Mouse (Mus musculus): ENCODE measurements around the gene Ncor1. TPM values are rescaled to one million over a fixed set of nuclear protein-coding genes. Genes with fewer than 3 reads are reported as not detected.
A peak's percentile ranks its signal among the peaks of the same experiment; 100 is the strongest.
"Not testable (repeated sequence)": the region's sequence is repeated elsewhere in the genome, so short reads cannot be mapped to it uniquely, and the experiment has no call there.

Ncor1 gene
- polyA plus RNA-seq, 1 experiment from 2014 or later, result 82.2 TPM

DNA sequence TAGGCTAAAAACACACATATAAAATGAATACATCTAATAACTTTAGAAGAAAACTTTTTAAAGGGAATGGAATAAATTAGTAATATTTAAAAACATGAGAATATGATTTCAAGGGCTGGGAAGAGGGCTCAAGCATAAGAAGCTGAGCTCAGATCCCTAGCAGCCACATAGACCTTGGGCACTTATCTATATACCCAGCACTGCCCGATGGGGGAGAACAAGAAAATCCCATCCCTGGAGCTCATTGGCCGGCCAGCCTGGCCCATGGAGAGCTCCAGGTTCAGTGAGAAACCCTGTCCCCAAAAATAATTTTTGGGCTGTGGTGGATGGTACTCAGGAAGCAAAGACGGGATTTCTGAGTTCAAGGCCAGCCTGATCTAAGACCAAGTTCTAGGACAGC lies 7.5 kb upstream of the Ncor1 start:
- H3K4me3 ChIP-seq (ENCODE audit: low read depth, low read length), result no peak overlapping the region
- TF ChIP-seq CTCF (IDR thresholded peaks at IDR 0.05; ENCODE audit: low read depth) (no peak), EP300 (optimal IDR thresholded peaks at IDR 0.05) (no peak)
- DNase-seq (ENCODE audit: low spot score) (no peak), ATAC-seq (ENCODE audit: low FRiP score, low TSS enrichment) (no peak)
- 91% methylated on average over 3 of the region's 3 CpGs for WGBS
- no peaks in the 10 kb centered on the region for H3K4me1 ChIP-seq (replicated peaks; ENCODE audit: control insufficient read depth, insufficient read depth)
- H3K4me2 ChIP-seq (replicated peaks; ENCODE audit: low read depth), result no peak overlapping the region
- H3K27ac ChIP-seq (replicated peaks), result no peak overlapping the region
- no peaks in the 10 kb centered on the region for H3K27me3 ChIP-seq (ENCODE audit: control insufficient read depth, insufficient read depth, low read length)
- no peaks in the 10 kb centered on the region for H3K36me3 ChIP-seq (ENCODE audit: control insufficient read depth, insufficient read depth, low read length)
- no peaks in the 10 kb centered on the region for H3K9me3 ChIP-seq (ENCODE audit: control insufficient read depth, low read length)
- H3K9ac ChIP-seq (ENCODE audit: low read length), result no peak overlapping the region

- Histone ChIP-seq H3K27ac (replicated peaks) (no peak overlapping the region), H3K4me1 (replicated peaks; ENCODE audit: control insufficient read depth, insufficient read depth) (no peaks in the 10 kb centered on the region), H3K36me3 (ENCODE audit: control insufficient read depth, insufficient read depth, low read length) (no peaks in the 10 kb centered on the region), H3K4me3 (ENCODE audit: low read depth, low read length) (no peak overlapping the region), H3K27me3 (ENCODE audit: control insufficient read depth, insufficient read depth, low read length) (no peaks in the 10 kb centered on the region), H3K9ac (ENCODE audit: low read length) (no peak overlapping the region), H3K4me2 (replicated peaks; ENCODE audit: low read depth) (no peak overlapping the region), H3K9me3 (ENCODE audit: control insufficient read depth, low read length) (no peaks in the 10 kb centered on the region)
- TF ChIP-seq EP300 (optimal IDR thresholded peaks at IDR 0.05) (no peak), CTCF (IDR thresholded peaks at IDR 0.05; ENCODE audit: low read depth) (no peak)
- DNase-seq (ENCODE audit: low spot score), result no peak
- WGBS, result 89% methylated on average over 3 of the region's 3 CpGs
- no peak for ATAC-seq (ENCODE audit: low FRiP score, low TSS enrichment)
Measured at GRCm38 (mm10) chr11:62464696-62465095, 6.4 kb upstream of the Ncor1 start.

- Histone ChIP-seq H3K4me3 (ENCODE audit: low read depth, low read length) (no peak overlapping the region), H3K9ac (ENCODE audit: low read length) (no peak overlapping the region), H3K9me3 (ENCODE audit: control insufficient read depth, low read length) (no peaks in the 10 kb centered on the region), H3K4me1 (replicated peaks; ENCODE audit: control insufficient read depth, insufficient read depth) (no peaks in the 10 kb centered on the region), H3K27ac (replicated peaks) (no peak overlapping the region), H3K4me2 (replicated peaks; ENCODE audit: low read depth) (no peak overlapping the region), H3K27me3 (ENCODE audit: control insufficient read depth, insufficient read depth, low read length) (no peaks in the 10 kb centered on the region), H3K36me3 (ENCODE audit: control insufficient read depth, insufficient read depth, low read length) (no peaks in the 10 kb centered on the region)
- 73% methylated on average over 2 of the region's 2 CpGs for WGBS
- TF ChIP-seq CTCF (IDR thresholded peaks at IDR 0.05; ENCODE audit: low read depth), result no peak
- ATAC-seq (ENCODE audit: low FRiP score, low TSS enrichment) (no peak), DNase-seq (ENCODE audit: low spot score) (no peak)
Measured at GRCm38 (mm10) chr11:62463225-62463915, 5.0 kb upstream of the Ncor1 start.

DNA sequence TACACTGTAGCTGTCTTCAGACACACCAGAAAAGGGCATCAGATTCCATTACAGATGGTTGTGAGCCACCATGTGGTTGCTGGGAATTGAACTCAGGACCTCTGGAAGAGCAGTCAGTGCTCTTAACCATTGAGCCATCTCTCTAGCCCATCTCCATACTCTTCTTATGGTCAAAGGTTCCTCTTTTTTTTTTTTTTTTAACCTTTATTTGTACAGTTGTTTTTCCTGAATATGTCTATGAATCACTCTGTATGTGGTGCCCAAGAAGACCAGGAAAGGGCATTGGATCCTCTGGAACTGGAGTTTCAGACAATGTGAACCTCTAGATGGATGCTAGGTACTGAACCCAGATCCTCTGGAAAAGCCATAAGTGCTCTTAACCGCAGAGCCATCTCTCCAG lies 4.2 kb upstream of the Ncor1 start:
- H3K4me2 ChIP-seq (replicated peaks; ENCODE audit: low read depth); H3K27me3 ChIP-seq (ENCODE audit: control insufficient read depth, insufficient read depth, low read length); H3K27ac ChIP-seq (replicated peaks); H3K9ac ChIP-seq (ENCODE audit: low read length); H3K36me3 ChIP-seq (ENCODE audit: control insufficient read depth, insufficient read depth, low read length); H3K9me3 ChIP-seq (ENCODE audit: control insufficient read depth, low read length); ATAC-seq (ENCODE audit: low FRiP score, low TSS enrichment); DNase-seq (ENCODE audit: low spot score); H3K4me3 ChIP-seq (ENCODE audit: low read depth, low read length); H3K4me1 ChIP-seq (replicated peaks; ENCODE audit: control insufficient read depth, insufficient read depth): not testable (repeated sequence)
- 100% methylated on average over 1 of the region's 1 CpGs for WGBS

DNA sequence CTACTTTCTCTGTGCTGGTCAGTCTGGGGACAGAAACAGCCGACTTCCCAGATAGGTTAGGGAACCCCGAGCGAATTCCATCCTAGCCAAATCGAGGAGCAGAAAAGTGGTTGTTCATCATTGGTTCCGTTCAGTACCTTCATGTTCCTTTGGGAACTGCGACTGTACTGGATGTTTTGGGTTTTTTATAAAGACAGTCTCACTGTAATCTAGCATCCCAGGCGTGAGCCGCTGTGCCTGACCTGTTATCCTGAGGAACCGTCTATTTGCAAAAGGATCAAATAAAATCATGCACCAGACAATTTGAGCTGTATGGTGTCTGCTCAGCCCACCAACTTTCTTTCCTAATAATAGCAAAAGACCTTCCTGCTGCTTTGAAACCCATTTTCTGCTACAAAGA lies 439 bp upstream of the Ncor1 start:
- H3K27ac ChIP-seq (replicated peaks), result peak overlapping the region; percentile 99
- H3K4me3 ChIP-seq (ENCODE audit: low read depth, low read length), result peak overlapping the region; percentile 94
- H3K36me3 ChIP-seq (ENCODE audit: control insufficient read depth, insufficient read depth, low read length), result no peaks in the 10 kb centered on the region
- ATAC-seq (ENCODE audit: low FRiP score, low TSS enrichment) (no peak), DNase-seq (ENCODE audit: low spot score) (no peak)
- no peaks in the 10 kb centered on the region for H3K4me1 ChIP-seq (replicated peaks; ENCODE audit: control insufficient read depth, insufficient read depth)
- H3K4me2 ChIP-seq (replicated peaks; ENCODE audit: low read depth), result peak overlapping the region; percentile 92
- H3K9ac ChIP-seq (ENCODE audit: low read length), result peak overlapping the region; percentile 98
- TF ChIP-seq CTCF (IDR thresholded peaks at IDR 0.05; ENCODE audit: low read depth) (no peak), EP300 (optimal IDR thresholded peaks at IDR 0.05) (no peak)
- no peaks in the 10 kb centered on the region for H3K9me3 ChIP-seq (ENCODE audit: control insufficient read depth, low read length)
- no peaks in the 10 kb centered on the region for H3K27me3 ChIP-seq (ENCODE audit: control insufficient read depth, insufficient read depth, low read length)
- 1% methylated on average over 9 of the region's 9 CpGs for WGBS

GRCm38 (mm10) chr11:62457891-62458270 lies 460 bp downstream of the Ncor1 start:
- TF ChIP-seq CTCF (IDR thresholded peaks at IDR 0.05; ENCODE audit: low read depth) (no peak), EP300 (optimal IDR thresholded peaks at IDR 0.05) (no peak)
- H3K9me3 ChIP-seq (ENCODE audit: control insufficient read depth, low read length), result no peaks in the 10 kb centered on the region
- H3K4me3 ChIP-seq (ENCODE audit: low read depth, low read length), result peak overlapping the region; percentile 94
- H3K4me1 ChIP-seq (replicated peaks; ENCODE audit: control insufficient read depth, insufficient read depth), result no peaks in the 10 kb centered on the region
- H3K9ac ChIP-seq (ENCODE audit: low read length), result peak overlapping the region; percentile 98
- H3K27me3 ChIP-seq (ENCODE audit: control insufficient read depth, insufficient read depth, low read length), result no peaks in the 10 kb centered on the region
- DNase-seq (ENCODE audit: low spot score), result no peak
- H3K4me2 ChIP-seq (replicated peaks; ENCODE audit: low read depth), result peak overlapping the region; percentile 92
- WGBS, result under 1% methylated on average over 18 of the region's 18 CpGs
- H3K36me3 ChIP-seq (ENCODE audit: control insufficient read depth, insufficient read depth, low read length), result no peaks in the 10 kb centered on the region
- H3K27ac ChIP-seq (replicated peaks), result peak overlapping the region; percentile 99
- no peak for ATAC-seq (ENCODE audit: low FRiP score, low TSS enrichment)
